Mouse (Mus musculus): ENCODE measurements around the gene Pitpna. TPM values are rescaled to one million over a fixed set of nuclear protein-coding genes. Genes with fewer than 3 reads are reported as not detected.
A peak's percentile ranks its signal among the peaks of the same experiment; 100 is the strongest.

Gene Pitpna
- polyA plus RNA-seq, 1 experiment from 2014 or later: 99.5 TPM

DNA sequence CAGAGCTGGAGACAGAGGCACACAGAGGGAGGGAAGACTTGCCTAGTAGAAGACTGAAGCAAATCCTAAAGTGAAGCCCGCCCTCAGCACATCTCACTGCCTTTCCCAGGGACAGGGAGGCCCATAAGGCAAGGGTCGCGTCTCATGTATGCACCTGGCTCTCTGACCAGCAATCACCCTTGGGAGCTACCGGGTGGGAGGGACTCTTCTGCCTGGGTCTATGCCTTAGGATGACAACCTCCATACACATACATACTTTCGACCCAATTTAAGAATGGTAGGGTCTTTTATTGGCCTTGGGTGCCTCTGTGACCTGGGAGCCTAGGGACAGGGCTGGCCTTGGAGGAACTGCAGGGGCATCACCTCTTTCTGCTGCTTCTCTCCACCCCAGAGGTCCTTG lies 85.5 kb downstream of the Pitpna start:
- DNase-seq (ENCODE audit: low spot score): no peak
- Histone ChIP-seq H3K27ac (ENCODE audit: low read depth, low read length) (no peak overlapping the region), H3K9me3 (ENCODE audit: control insufficient read depth, low read length) (no peaks in the 10 kb centered on the region), H3K4me1 (replicated peaks; ENCODE audit: control insufficient read depth, insufficient read depth, low read length) (no peaks in the 10 kb centered on the region), H3K36me3 (ENCODE audit: control insufficient read depth, insufficient read depth, low read length) (no peaks in the 10 kb centered on the region), H3K9ac (ENCODE audit: low read depth, low read length) (no peak overlapping the region), H3K4me2 (replicated peaks; ENCODE audit: low read depth, low read length) (no peak overlapping the region), H3K4me3 (ENCODE audit: low read depth, low read length) (no peak overlapping the region), H3K27me3 (ENCODE audit: control insufficient read depth, insufficient read depth, low read length) (no peaks in the 10 kb centered on the region)
- ATAC-seq (ENCODE audit: low FRiP score): no peak
- WGBS: 91% methylated on average over 5 of the region's 5 CpGs

DNA sequence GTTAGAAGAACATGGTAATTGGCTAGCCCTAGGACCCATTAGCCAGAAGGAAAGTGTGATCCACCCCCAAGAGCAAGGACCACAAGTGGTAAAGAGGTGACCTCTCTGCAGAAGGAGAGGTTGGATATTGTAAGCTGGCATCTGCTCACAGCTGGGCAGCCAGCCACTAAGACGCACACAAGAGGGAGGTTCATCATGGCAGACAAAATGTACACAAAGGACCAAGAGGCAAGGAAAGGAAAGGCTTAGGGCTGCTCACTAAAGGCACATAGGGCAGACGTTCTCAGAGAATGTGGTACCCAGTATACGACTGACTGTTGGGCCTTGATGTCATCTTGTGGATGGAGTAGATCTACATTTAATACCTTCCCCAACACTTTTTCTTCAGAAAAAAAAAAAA lies 87.0 kb downstream of the Pitpna start:
- no peak overlapping the region for H3K4me2 ChIP-seq (replicated peaks; ENCODE audit: low read depth, low read length)
- no peaks in the 10 kb centered on the region for H3K9me3 ChIP-seq (ENCODE audit: control insufficient read depth, low read length)
- H3K4me1 ChIP-seq (replicated peaks; ENCODE audit: control insufficient read depth, insufficient read depth, low read length): no peaks in the 10 kb centered on the region
- no peak overlapping the region for H3K9ac ChIP-seq (ENCODE audit: low read depth, low read length)
- H3K27ac ChIP-seq (ENCODE audit: low read depth, low read length): no peak overlapping the region
- no peaks in the 10 kb centered on the region for H3K36me3 ChIP-seq (ENCODE audit: control insufficient read depth, insufficient read depth, low read length)
- H3K4me3 ChIP-seq (ENCODE audit: low read depth, low read length): no peak overlapping the region
- 85% methylated on average over 3 of the region's 3 CpGs for WGBS
- DNase-seq (ENCODE audit: low spot score) (no peak), ATAC-seq (ENCODE audit: low FRiP score) (no peak)
- no peaks in the 10 kb centered on the region for H3K27me3 ChIP-seq (ENCODE audit: control insufficient read depth, insufficient read depth, low read length)

DNA sequence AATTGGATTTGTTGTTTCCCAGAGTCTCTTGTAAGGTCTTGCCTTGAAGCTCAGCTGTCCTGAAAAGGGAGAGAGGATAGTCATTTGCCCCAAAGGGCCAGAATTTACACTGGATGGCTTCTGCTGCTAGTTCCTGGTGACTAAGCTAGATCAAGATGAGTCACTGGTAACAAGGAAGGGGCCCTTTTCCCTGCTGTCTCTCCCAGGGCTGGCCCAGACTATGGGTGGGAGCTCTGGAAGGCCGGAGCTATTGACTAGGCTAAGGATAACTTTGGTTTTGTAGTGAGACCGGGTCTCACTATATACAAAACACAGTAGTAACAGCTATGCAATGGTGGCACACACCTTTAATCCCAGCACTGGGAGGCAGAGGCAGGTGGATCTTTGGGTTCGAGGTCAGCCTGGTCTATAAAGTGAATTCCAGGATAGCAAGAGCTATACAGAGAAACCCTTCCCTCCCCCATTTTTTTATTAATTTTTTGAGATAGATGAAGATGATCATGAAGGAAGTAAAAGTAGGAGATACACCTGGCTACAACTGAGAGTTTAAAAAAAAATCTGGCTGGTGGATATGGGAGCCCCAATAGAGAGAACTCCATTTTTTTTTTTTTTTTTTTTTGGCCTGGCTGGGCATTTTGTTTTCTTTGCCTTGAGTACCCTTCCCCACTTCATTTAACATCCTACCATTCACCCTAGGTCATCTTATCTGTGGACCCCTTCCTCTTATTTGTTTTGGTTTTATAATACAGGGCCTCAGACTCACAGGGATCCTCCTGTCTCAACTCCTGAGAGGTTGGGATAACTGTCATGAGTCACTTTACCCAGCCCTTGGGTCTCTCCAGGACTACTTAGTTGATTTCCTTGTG lies 90.2 kb downstream of the Pitpna start:
- Histone ChIP-seq H3K4me1 (replicated peaks; ENCODE audit: control insufficient read depth, insufficient read depth, low read length) (0 out of 2 replicates have a peak, but pooled peaks cover 5% of the 10 kb centered on the region), H3K9me3 (ENCODE audit: control insufficient read depth, low read length) (no peaks in the 10 kb centered on the region), H3K27ac (ENCODE audit: low read depth, low read length) (no peak overlapping the region), H3K27me3 (ENCODE audit: control insufficient read depth, insufficient read depth, low read length) (no peaks in the 10 kb centered on the region), H3K4me2 (replicated peaks; ENCODE audit: low read depth, low read length) (peak overlapping the region; percentile 48), H3K36me3 (ENCODE audit: control insufficient read depth, insufficient read depth, low read length) (no peaks in the 10 kb centered on the region), H3K9ac (ENCODE audit: low read depth, low read length) (peak overlapping the region; percentile 43; the same call in 1 of the 2 replicates), H3K4me3 (ENCODE audit: low read depth, low read length) (peak overlapping the region; percentile 99)
- DNase-seq (ENCODE audit: low spot score): no peak
- WGBS: 86% methylated on average over 3 of the region's 3 CpGs
- ATAC-seq (ENCODE audit: low FRiP score): no peak

Other genes with a start within 250 kb of the Pitpna start
- gene Rpa1, start 239.8 kb upstream of the Pitpna start, polyA plus RNA-seq (2014; fragmentation: Nextera tagmentation; extraction: Ambion mirVana): 100 and 105 TPM in 2 replicates
- gene Smyd4, start 239.7 kb upstream of the Pitpna start, polyA plus RNA-seq (2014; fragmentation: Nextera tagmentation; extraction: Ambion mirVana): 11.7 and 13.9 TPM in 2 replicates
- gene Serpinf1, start 165.4 kb upstream of the Pitpna start, polyA plus RNA-seq (2014; fragmentation: Nextera tagmentation; extraction: Ambion mirVana): 90.5 and 91.3 TPM in 2 replicates
- 0.36 TPM in 1 of 2 replicates, not detected in the other for gene Serpinf2, start 148.5 kb upstream of the Pitpna start, polyA plus RNA-seq (2014; fragmentation: Nextera tagmentation; extraction: Ambion mirVana)
- 3.1 and 4.1 TPM in 2 replicates for gene Wdr81, start 133.4 kb upstream of the Pitpna start, polyA plus RNA-seq (2014; fragmentation: Nextera tagmentation; extraction: Ambion mirVana)
- 9.1 and 9.9 TPM in 2 replicates for gene Tlcd2, start 126.4 kb upstream of the Pitpna start, polyA plus RNA-seq (2014; fragmentation: Nextera tagmentation; extraction: Ambion mirVana)
- 86.6 and 89.6 TPM in 2 replicates for gene Prpf8, start 101.3 kb upstream of the Pitpna start, polyA plus RNA-seq (2014; fragmentation: Nextera tagmentation; extraction: Ambion mirVana)
- gene Rilp, start 78.0 kb upstream of the Pitpna start, polyA plus RNA-seq (2014; fragmentation: Nextera tagmentation; extraction: Ambion mirVana): 0.63 and 0.66 TPM in 2 replicates
- 3.4 and 4.0 TPM in 2 replicates for gene Scarf1, start 74.6 kb upstream of the Pitpna start, polyA plus RNA-seq (2014; fragmentation: Nextera tagmentation; extraction: Ambion mirVana)
- 5.5 and 5.9 TPM in 2 replicates for gene Slc43a2, start 56.4 kb upstream of the Pitpna start, polyA plus RNA-seq (2014; fragmentation: Nextera tagmentation; extraction: Ambion mirVana)
- 26.5 and 28.8 TPM in 2 replicates for gene Inpp5k, start 42.9 kb downstream of the Pitpna start, polyA plus RNA-seq (2014; fragmentation: Nextera tagmentation; extraction: Ambion mirVana)
- 9.9 and 10.4 TPM in 2 replicates for gene Myo1c, start 62.4 kb downstream of the Pitpna start, polyA plus RNA-seq (2014; fragmentation: Nextera tagmentation; extraction: Ambion mirVana)
- gene Crk, start 91.2 kb downstream of the Pitpna start, polyA plus RNA-seq (2014; fragmentation: Nextera tagmentation; extraction: Ambion mirVana): 113 and 127 TPM in 2 replicates
- 1,626 and 1,696 TPM in 2 replicates for gene Ywhae, start 144.8 kb downstream of the Pitpna start, polyA plus RNA-seq (2014; fragmentation: Nextera tagmentation; extraction: Ambion mirVana)
- 0.24 and 0.62 TPM in 2 replicates for gene Doc2b, start 208.0 kb downstream of the Pitpna start, polyA plus RNA-seq (2014; fragmentation: Nextera tagmentation; extraction: Ambion mirVana)

Measured in hindbrain, embryonic 11.5 days (tissue).